Mouse (Mus musculus) T-helper 1 cell (primary cell): ENCODE data around the gene Cyp17a1.

Source experiments
- in situ Hi-C: fragments of 300-600 bp; cut with MboI, MseI; formaldehyde crosslinking; loops from one replicate; pipeline ENCODE4 v1.15.1; 2025; ENCODE audit warnings: high pct_unique_total_duplicates

Cyp17a1 gene

GRCm38 (mm10) chr19:46672766-46673418, at the start of gene Cyp17a1:
TSS of gene Cyp17a1 (minus strand) at chr19:46673172.
- in situ Hi-C loops = loop anchor here (5.0 kb wide), 1 partner anchor 59 kb away; no protein-coding TSS in a partner anchor

DNA sequence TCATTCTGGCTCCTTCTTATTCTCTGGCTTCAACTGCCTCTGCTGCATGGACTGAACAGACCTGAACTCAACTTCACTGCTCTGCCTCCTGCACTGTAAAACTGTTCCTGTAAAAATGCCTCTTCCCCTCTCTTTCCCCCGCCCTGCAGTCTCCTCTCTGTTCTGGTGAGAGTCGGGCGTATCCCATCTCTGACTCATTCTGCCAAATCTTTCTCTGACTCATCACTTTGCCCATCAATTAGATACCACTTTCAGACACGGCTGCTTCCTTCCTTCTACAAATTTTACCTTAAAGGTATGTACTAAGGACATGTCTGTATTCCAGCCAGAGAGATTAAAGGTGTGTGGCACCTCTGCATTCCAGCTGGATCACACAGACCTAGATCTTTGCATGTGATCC, 45.2 kb upstream of the Cyp17a1 start:
- in situ Hi-C loops = no loop called here

GRCm38 (mm10) chr19:46715016-46715415, 42.0 kb upstream of the Cyp17a1 start:
- in situ Hi-C loops = no loop called here

DNA sequence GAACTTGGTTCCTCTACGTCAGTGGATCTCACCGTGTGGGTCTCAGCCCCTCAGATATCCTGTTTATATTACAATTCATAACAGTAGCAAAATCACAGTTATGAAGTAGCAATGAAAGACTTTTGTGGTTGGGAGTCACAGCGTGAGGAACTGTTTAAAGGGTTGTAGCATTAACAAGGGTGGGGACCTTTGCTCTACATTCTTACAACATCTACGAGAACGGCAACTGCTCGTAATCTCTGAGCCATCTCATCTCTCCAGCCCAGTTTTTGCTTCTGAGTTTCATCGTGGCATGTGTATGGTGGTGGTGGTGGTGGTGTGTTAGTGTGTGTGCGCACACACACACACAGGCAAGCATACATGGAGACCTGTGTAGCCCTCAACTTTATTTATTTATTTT, 41.3 kb upstream of the Cyp17a1 start:
- in situ Hi-C loops = no loop called here

- in situ Hi-C loops = no loop called here
Measured at GRCm38 (mm10) chr19:46710614-46711013, 37.6 kb upstream of the Cyp17a1 start.

- in situ Hi-C loops = no loop called here
Measured at GRCm38 (mm10) chr19:46707296-46708151, 34.6 kb upstream of the Cyp17a1 start, which contains the start of gene As3mt. TSS of gene As3mt (plus strand) at chr19:46707458.

DNA sequence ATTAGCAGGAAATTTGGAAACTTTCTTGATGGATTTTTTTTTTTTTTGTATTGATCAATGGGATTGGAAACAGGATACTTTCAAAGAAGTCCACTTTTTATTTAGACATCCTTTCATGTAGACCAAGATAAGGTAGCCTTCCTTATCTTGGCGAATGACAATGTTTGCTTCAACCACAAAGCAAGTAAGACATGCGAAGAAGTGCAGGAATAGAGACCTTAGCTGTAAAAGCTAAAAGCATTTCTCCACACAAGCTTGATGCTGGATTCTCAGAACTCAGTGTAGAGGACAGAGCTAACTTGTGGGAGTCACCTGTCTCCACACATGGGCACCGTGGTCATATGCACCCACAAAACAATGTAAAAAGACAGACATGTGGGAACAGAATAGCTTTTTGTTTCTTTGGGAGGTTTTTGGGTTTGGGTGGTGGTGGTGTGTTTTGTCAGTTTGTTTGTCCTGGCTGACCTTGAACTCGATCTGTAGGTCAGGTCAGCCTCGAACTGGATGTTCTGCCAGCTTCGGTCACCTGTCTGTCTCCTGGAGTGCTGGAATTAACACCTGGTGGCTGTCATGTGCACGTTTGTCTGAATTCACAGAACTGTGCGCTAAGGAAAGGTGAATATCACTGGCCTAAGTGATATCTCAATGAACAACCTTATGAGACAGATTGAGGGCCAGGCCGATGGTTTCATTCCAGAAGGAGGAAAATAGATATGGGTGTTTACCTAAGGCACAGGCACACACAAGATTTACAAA, 33.7 kb upstream of the Cyp17a1 start:
- in situ Hi-C loops = no loop called here

DNA sequence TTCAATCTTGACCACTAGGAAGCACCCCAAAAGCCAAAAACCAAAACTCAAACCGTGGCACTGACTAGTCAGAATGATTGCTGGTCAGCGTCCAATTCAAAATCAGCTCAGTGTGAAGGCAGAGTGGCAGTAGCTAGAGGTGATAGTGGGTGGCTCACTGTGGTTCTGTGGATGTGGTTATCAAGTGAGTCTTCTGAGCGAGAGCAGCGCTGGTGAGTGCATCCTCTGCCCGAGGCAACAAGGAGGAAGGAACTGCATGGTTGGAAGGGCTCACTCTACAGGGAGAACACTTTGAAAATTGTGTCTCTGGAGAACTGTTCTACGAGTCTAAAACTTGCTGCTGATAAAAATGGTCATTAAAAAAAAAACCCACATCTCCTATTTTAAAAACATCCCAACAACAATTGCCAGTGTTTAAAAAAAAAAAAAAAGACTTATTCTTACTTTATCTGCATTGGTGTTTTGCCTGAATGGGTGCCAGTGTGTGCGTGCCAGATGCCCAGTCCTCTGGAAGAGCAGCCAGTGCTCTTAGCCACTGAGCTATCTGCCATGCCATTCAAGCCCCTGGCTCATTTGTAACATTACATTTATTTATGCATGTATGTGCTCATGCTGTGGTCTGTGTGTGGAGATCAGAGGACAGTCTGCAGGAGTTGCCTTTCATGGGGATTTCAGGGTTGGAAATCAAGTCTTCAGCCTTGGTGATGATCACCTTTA, 33.0 kb upstream of the Cyp17a1 start:
- in situ Hi-C loops = no loop called here

DNA sequence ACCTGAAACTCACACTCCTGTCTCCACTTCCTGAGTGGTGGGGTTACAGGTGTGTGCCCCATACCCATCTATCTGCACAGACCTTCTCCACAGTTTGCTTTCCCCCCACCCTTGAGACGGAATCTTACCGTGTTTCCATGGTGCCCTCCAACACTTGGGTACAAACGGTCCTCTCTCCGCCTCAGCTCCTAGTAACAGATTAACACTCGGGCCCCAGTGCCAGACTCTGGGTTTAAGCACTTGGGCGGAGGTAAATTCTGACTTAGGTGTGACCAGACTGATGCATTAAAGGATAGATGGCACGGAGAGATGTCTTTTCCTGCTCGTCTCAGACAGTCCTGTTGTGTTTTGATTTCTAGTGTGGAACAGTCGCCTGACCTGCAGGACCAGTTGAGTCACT, 28.2 kb upstream of the Cyp17a1 start:
- in situ Hi-C loops = no loop called here

DNA sequence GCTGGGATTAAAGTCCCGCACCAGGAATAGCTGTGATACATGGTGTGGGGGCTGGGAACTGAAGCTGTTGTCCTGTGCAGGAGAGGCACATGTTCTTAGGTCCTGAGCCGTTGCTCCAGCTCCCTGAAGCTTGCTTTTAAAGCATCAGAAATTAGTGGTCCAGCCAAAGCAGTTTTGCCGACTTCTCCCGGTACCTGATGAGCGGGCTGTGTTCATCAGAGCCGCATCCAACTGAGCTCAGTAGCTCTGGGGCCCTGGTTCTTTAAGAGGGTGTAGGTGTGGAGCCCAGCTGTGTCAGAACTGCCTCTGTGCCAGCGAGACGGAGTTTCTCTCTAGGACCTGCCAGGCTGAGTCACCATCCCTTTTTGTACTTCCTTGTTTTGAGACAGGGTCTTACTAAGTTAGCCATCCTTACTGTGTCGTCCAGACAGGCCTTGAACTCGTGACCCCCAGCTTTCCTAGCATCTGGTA, 26.1 kb upstream of the Cyp17a1 start:
- in situ Hi-C loops = no loop called here

DNA sequence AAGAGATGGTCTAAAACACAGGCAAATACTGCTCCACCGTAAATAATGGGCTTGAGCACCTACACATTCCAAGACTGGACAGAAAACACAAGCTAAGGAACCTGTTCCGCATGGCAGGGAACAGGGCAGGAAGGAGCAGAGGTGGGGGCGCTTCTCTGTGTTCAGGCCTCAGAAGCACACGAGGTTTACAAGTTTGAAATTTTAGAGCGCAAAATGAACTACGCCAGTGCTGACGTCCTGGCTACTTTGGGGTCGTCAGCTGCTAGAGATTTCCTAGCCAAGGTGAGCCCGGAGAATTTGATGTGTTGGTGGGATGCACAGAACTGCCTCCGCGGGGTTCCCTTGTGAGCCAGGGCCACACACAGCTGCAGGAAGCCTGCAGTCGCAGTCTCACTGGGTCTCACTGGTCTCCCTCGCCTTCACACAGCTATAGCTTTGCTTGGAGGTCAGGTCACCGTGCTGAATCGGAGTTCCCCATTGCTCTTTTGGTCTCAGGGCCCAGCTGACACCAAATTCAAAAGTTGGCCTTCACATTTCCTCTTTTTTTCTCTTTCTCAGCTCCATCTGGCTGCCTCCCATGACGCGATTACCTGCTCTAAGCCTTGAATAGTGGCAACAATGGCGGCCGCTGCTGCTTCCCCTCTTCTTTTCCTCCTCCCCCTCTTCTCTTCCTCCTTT, 25.0 kb upstream of the Cyp17a1 start:
- in situ Hi-C loops = no loop called here

GRCm38 (mm10) chr19:46696943-46697342, 24.0 kb upstream of the Cyp17a1 start:
- in situ Hi-C loops = no loop called here

DNA sequence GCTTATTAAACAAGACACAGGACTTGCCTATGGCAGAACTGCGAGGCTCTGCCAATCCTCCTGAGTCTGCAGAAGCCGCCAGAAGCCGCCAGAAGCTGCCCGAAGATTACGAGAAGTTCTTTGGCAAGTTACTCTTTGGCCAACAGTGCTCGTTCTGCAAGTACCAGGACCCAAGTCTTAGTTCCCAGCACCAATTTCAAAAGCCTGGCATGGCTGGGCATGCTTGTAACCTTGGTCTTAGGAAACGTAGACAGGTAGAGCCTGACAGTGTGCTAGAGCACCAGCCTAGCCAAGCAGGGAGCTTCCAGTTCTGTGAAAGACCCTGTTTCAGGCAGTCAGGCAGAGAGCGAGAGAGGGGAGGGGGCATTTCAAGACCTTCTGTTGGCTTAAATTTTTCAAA, 23.5 kb upstream of the Cyp17a1 start:
- in situ Hi-C loops = no loop called here

GRCm38 (mm10) chr19:46693146-46693545, 20.2 kb upstream of the Cyp17a1 start:
- in situ Hi-C loops = no loop called here

- in situ Hi-C loops = no loop called here
Measured at GRCm38 (mm10) chr19:46691078-46691477, 18.1 kb upstream of the Cyp17a1 start.

DNA sequence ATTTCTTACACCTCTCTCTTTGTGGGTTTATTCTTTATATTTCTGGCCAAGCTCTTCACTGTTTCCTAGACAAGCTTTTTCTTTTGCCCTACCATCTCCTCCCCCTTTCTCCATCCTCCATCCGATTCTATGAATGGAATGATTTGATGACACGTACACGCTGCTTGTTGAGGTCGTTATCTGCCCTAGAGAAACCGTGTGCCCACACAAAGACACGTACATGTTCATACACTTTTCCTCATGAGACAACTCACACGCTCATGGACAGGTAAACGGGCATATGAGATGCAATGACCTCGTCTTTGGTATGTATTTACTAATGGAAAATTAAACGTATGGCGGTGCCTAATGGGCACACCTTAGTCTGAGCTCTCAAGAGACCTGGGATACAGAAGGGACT, 17.4 kb upstream of the Cyp17a1 start:
- in situ Hi-C loops = no loop called here

DNA sequence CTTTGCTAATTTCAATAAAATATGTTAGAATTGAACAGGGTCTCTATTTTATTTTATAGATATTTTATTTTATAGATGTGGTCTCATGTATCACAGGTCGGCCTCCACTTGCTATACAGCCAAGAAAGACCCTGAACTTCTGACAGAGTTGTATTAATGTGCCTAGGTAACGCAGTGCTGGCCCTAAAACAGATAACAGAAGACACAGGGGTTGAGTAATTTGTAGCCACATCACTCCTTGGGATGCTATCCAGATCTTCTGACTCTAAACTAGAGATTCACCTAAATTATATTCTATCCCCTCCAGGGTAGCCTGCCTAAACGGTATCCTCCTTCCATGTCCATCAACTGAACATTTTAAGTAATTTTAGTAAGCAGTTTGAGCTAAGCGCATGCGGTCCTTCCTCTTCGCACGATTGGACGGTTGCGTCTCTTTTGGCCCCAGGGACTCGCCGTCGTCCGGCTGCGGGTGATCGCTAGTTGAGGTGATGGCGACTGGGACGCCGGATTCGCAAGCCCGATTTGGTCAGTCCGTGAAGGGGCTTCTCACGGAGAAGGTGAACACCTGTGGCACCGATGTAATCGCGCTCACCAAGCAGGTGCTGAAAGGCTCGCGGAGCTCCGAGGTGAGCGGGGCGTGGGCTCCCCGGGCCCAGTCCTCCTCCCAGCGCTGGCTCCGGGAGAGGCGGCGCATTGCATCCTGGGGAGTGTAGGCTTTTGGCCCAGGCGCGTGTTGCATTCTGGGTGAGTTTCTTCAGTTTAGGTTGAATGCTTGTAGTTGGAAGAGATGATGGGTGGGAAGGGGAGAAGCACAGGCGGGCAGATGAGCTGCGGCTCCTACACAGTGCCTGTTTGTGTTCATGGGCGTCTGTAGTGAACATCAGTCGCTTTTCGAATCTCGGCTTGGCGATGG, 16.7 kb upstream of the Cyp17a1 start, which contains the start of gene Borcs7:
TSS of gene Borcs7 (plus strand) at position 447 of the 913 bp plus-strand sequence.
- in situ Hi-C loops = no loop called here

DNA sequence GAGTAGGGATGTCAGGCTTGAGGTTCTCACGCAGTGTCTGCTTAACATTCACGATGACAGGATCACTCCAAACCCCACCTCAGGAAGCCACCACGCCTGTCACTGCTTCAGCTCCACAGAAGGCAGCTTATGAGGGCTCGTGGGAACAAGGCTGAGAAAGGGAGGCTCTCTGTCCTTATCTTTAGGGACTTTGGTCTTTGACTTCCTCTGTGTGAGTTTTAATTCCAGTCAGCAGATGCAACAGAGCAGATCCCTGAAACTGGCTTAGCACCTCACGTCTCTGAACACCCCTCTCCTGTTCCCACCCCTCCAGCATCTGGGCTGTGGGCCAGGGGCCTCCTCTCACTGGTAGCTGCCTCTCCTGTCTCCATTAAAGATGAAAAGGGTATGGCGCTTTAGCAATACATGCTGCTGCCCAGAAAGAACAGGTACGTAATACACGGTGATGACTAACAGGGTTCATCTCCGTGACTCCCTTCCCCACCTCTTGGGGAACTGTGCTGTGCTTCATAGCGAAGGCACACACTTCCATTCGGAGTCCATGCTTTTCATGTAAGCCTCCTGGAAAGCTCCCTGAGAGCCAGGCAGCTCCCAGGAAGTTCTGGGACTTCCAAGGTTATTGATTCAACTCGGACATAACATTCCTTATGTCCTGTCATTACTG, 6.9 kb upstream of the Cyp17a1 start:
- in situ Hi-C loops = no loop called here

- in situ Hi-C loops = no loop called here
Measured at GRCm38 (mm10) chr19:46675641-46676040, 2.7 kb upstream of the Cyp17a1 start.
